Mouse (Mus musculus): Measurements from ENCODE around the gene Mkln1.
A peak's percentile ranks its signal among the peaks of the same experiment; 100 is the strongest.

Mkln1 gene

DNA sequence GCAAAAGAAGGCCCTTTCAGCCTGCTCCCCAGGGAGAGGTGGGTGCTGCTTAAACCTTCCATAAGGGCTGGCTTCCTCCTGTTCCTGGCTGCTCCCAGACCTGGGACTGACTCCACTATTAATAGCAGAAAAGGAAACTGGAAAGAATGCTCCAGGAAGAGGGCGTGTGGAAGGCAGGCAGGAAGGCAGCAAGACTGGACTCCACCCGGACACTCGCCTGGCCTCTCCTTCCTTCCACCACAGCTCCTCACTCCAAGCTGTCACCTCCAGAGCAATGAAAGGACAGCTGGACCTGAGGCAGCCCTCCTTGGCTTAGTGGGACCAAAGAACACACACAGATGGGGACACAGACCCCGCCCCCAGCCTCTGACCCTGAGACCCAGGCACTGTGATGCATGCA is 145.8 kb downstream of the Mkln1 start:
- no peak for TF ChIP-seq GATA4 (IDR thresholded peaks at IDR 0.05; ENCODE audit: insufficient replicate concordance, low read length)

DNA sequence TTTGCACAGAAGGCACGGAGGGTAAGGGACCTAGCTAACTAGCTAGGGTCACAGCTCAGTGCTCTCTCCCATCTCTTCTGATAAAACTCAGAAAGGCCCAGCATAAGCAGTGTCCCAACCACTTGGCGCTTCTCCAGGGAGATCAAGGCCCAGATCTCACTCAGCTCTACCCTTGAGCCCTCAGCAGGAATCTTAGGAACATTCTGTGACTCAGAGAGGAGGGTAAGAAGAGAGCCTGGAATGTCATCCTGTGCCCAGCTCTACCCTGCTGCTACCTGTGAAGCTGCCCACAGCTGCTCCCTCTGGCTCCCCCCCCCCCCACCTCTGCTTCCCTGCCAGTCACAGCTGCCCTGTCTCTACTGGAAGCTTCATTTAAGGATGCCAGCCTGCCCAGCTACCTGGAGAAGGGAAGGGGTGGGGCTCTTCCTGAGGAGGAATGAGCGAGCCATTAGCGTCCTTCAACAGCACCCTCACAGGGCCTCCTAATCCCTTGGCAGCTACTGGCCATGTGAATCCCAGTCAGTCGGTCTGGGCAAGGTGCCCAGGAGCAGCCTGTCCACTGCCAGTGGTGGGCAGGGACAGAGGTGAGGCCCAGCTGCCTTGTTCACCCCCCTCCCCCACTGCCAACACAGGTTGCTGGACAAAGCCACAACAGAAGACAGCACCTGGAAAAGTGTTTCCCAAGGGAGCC is 151.0 kb downstream of the Mkln1 start:
- TF ChIP-seq GATA4 (IDR thresholded peaks at IDR 0.05; ENCODE audit: insufficient replicate concordance, low read length), result no peak

DNA sequence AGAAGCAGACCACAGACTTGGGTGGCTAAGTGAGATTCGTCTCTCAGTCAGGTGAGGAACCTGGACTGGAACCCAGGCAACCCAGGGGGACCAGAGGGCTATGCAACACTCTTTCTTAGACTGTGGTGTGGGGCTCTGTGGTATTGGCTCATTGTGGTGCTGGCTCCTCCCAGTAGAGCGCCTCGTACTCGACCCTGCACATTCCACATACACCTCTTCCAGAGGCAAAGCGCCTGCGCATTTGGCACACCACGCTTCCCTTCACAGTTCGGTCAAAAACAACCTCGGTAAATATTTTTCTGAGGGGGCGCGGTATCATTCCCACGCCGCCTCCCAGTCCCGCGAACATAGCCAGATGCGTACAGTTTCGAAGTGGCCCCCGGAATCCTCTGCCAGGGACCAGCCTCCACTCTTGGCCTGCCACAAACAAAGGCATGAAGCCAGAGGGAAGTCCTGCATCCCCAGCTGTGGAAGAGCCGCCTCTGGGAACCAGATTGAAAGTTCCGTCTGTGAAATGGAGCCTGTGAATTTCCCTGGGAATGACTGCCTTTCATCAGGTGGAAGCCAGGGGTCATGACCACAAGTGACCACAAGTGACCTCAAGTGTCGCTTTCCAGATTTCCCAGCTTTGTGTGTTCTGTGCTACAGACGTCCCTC is 152.5 kb downstream of the Mkln1 start:
- TF ChIP-seq GATA4 (IDR thresholded peaks at IDR 0.05; ENCODE audit: insufficient replicate concordance, low read length), result peak; percentile 42; the same call in 1 of the 2 replicates

DNA sequence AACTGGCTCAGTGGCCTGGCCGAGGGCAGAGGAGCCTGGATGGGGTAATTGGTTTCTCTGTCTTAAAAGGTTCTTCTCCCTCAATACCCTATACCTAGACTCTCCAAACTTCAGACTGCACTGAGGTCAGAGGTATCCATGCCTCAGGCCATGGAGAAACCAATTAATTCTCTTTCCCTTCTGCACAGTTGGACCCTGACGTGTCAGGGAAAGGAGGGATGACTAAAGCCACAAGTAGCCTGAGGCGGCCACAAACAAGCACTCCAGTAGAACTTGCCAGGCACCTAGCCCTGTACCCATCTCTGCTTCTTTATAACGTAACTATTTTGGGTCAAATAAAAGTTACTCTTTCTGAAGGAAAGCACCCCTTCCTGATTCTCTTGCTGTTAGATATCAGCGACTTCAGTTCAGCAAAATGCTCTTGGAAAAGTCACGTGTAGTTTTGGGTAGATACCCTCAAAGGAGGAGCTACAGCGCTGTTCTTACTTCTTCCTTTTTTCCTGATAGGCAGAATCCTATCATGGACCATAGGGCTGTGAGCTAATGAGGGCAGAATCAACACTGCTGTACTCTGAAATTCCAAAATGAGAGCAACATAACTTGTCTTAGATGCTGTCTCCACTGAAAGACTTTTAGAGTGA is 158.0 kb downstream of the Mkln1 start:
- no peak for TF ChIP-seq GATA4 (IDR thresholded peaks at IDR 0.05; ENCODE audit: insufficient replicate concordance, low read length)

DNA sequence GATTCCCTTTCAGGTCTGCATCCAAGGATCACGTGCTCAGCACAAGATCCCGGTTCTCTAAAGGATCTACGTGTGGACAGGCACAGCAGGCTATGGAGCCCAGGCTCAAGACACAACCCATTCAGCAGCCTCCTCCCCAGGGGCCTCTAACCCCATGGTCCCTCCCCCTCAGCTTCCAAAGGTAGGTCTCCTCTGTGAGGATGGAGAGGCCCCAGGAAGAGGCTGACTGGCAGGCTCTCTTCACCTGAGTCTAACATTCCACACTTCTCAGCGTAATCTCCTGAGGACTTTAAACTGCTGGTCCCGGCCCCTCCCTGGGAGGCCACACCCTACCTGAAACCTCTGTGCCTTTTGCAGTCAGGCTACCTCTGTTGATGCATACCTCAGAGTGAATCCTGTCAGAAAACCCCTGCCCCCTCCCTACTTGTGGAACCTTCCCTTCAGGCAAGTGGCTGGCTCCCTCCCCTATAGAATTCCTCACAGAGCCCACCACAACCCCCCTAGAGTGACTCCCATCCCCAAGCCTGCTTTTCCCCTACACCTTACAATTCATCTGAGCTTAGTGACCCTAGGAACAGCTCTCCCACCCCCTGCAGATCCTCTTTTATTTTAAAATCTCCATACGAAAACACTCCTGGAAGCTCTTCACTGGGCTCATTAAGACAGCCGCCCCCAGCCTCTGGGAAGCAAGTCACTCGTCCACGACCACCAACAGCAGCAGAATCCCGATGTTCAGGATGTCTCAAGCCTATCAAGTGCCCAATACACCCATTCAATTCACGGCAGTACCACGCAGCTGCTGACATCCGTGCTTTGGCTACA is 161.8 kb downstream of the Mkln1 start:
- TF ChIP-seq GATA4 (IDR thresholded peaks at IDR 0.05; ENCODE audit: insufficient replicate concordance, low read length), result no peak

DNA sequence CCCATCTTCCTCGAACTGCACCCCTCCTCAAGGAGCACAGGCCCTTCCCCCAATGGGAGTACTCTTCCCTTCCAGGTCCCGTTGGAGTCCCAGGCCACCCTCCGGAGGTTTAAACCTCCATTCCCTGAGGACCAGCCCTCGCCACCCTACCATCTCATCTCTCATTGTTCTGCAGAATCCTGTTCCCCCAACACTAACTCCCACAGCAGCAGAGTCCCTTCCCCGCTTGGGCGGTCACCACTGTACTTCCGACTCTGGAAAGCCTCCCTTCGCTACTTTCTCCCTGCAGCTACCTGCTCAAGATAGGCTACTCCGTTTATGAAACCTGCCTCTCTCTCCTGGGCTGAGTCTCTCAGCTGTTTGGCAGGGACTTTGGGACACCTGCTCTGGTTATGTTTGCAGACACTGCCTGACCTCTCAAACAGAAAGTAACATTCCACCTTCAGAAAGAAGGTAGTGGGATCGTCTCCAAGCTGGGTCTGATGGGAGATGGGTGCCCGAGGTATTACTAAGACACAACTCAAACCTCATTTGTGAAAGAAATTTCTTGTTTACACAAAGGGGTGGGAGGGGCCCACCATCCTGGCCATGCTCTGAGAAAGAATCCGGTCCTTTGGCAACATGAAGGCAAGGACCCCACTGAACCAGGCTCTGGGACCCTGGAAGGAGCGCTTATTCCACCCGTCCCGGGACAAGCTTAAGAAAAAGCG is 164.0 kb downstream of the Mkln1 start:
- TF ChIP-seq GATA4 (IDR thresholded peaks at IDR 0.05; ENCODE audit: insufficient replicate concordance, low read length), result no peak

DNA sequence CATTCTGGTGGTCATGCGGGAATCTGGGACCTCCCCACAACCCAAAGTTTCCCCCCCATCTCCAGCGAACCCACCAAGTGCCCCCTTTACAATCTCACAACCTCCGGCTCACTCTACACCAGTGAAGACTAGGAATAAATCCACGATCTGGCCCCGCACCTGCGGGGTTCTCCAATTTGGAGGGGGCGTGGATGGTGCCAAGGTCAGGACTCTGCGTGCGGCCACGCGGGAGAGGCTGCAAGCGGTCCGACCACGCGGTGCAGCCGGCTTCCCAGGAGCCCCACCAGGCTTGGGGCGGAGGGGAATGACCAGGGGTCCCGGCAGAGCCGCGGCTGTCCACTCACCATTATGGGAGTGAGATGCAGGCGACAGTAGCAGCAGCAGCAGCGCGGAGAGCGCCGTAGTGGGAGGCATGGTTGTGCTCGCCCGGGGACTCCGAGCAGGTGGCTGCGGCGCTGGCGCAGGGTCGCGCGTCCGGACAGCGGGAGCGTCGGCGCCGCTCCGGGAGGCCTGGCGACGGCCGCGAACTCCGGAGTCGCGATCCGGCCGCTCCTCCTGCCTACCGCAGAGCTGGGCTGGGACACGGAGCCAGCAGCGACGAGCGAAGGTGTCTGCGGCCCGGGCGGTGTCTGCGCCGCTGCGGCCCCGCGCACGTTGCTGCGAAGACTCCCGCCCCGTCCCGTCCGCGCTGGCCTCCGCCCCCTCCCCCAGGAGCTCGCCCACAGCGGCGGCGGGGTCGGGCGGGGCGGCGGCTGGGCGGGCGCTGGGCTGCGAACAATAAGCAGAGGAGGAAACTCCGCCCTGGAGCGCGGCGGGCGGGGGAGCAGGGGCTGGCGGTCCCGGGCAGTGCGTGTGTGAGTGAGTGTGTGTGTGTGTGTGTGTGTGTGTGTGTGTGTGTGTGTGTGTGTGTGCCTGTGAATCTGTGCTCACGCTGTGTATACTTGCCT is 165.0 kb downstream of the Mkln1 start, which contains the start of gene Podxl:
Gene Podxl, minus strand, starts transcription at position 747 of the 947 bp plus-strand sequence.
- TF ChIP-seq GATA4 (IDR thresholded peaks at IDR 0.05; ENCODE audit: insufficient replicate concordance, low read length), result peak; percentile 62; the same call in 1 of the 2 replicates

DNA sequence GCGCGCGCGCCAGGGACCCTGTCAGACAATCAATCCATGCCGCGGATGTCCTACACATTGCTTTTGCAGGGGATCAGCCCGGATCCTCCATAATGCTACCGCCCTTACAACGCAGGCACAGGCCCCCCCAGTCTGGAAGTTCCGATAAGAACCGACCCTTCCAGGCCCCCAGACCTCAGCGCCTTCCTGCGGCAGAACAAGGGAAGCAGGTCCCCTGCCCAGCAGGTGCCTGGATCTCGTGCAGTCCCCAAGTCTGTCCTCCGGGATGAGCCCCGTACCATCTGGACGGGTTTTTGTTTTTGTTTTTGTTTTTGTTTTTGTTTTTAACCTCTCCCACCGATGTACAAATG is 165.6 kb downstream of the Mkln1 start:
- no peak; the same call in 1 of the 2 replicates for TF ChIP-seq GATA4 (IDR thresholded peaks at IDR 0.05; ENCODE audit: insufficient replicate concordance, low read length)

DNA sequence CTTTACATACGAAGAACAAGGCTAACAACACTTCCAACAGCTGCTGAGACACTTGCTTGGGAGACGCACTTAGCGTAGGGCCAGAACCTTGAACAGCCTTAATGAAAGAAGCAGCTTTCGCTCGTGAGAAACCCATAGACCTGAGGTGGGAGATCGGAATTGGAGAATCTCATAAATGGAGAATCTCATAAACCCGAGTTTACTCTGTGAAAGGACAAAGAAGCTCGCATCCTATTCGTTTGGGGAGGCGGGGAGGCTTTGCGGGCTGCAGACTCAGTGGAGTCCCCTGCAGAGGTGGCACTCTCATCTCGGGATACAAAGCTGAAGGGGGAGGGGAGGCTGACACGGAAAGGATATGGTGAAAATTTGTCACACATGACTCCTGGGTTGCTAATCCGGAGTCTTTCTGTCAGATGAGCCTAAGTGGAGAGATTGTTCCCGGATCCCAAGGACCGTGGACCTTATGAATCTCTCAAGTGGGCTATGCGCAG is 166.4 kb downstream of the Mkln1 start:
- no peak for TF ChIP-seq GATA4 (IDR thresholded peaks at IDR 0.05; ENCODE audit: insufficient replicate concordance, low read length)
